Mouse (Mus musculus): ENCODE measurements around the gene Tox4.

Gene Tox4

GRCm38 (mm10) chr14:52313931-52314807, 35.2 kb downstream of the Tox4 start:
- no peak for DNase-seq (ENCODE audit: low read depth, low spot score)

- no peak for DNase-seq (ENCODE audit: low read depth, low spot score)
These were observed 35.8 kb downstream of the Tox4 start for GRCm38 (mm10) chr14:52314808-52315150.

GRCm38 (mm10) chr14:52315283-52315780, 36.4 kb downstream of the Tox4 start:
- DNase-seq (ENCODE audit: low read depth, low spot score), result no peak

- DNase-seq (ENCODE audit: low read depth, low spot score), result no peak
These were observed 37.0 kb downstream of the Tox4 start for GRCm38 (mm10) chr14:52315792-52316440.

GRCm38 (mm10) chr14:52316441-52317225, 37.7 kb downstream of the Tox4 start:
- DNase-seq (ENCODE audit: low read depth, low spot score), result no peak

GRCm38 (mm10) chr14:52319361-52319760, 40.4 kb downstream of the Tox4 start:
- no peak for DNase-seq (ENCODE audit: low read depth, low spot score)

GRCm38 (mm10) chr14:52325890-52326289, 46.9 kb downstream of the Tox4 start:
- DNase-seq (ENCODE audit: low read depth, low spot score), result no peak

GRCm38 (mm10) chr14:52327375-52327901, 48.5 kb downstream of the Tox4 start:
- no peak for DNase-seq (ENCODE audit: low read depth, low spot score)

- DNase-seq (ENCODE audit: low read depth, low spot score), result no peak
These were observed 49.2 kb downstream of the Tox4 start, which contains the start of gene Sall2 for GRCm38 (mm10) chr14:52327910-52328812. Gene Sall2, minus strand, starts transcription at chr14:52328762.

- no peak for DNase-seq (ENCODE audit: low read depth, low spot score)
These were observed 52.3 kb downstream of the Tox4 start for GRCm38 (mm10) chr14:52331069-52331750.

- DNase-seq (ENCODE audit: low read depth, low spot score), result no peak
These were observed 53.2 kb downstream of the Tox4 start for GRCm38 (mm10) chr14:52332171-52332570.

- DNase-seq (ENCODE audit: low read depth, low spot score), result peak; percentile 72
These were observed 60.0 kb downstream of the Tox4 start for GRCm38 (mm10) chr14:52338751-52339511.

GRCm38 (mm10) chr14:52339512-52339852, 60.5 kb downstream of the Tox4 start:
- no peak for DNase-seq (ENCODE audit: low read depth, low spot score)

All from A20 (cell line).